Mouse (Mus musculus) urinary bladder, postnatal 36 days (tissue): ENCODE measurements at regions not wholly inside any gene's neighbourhood (a gene's known extent, or its start where the extent isn't known, plus 50 kb on each side); places are given as distances from the start of the nearest gene placed in this dataset.
"Not testable (repeated sequence)": the region's sequence is repeated elsewhere in the genome, so short reads cannot be mapped to it uniquely, and the experiment has no call there.

Experiments used
- DNase-seq, 2 experiments: peaks; one replicate each; pipeline ENCODE4 v3.0.0; 2022; ENCODE audit warnings: low spot score in 2 of 2, mixed read lengths in 1 of 2

- DNase-seq = no peak
These were observed 264.9 kb upstream of the Pum3 start for GRCm38 (mm10) chr19:27694478-27694877.

DNA sequence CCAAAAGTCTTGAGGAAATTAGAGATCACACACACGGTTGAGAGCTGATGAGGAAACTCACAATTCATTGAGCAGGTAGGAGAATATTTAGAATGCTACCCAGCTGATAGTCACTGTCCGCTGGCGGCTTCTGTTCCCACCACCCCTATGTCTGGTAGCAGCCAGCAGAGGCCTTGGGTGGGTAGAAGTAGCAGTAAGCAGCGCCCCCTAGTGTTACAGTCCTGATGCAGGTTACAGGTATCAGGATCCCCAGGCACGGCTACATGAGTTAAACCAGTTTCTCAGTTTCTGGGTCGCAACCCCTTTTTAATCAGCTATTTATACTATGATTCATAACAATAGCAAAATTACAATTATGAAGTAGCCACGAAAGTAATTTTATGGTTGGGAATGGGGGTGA is 264.1 kb upstream of the Pum3 start:
- DNase-seq = no peak

DNA sequence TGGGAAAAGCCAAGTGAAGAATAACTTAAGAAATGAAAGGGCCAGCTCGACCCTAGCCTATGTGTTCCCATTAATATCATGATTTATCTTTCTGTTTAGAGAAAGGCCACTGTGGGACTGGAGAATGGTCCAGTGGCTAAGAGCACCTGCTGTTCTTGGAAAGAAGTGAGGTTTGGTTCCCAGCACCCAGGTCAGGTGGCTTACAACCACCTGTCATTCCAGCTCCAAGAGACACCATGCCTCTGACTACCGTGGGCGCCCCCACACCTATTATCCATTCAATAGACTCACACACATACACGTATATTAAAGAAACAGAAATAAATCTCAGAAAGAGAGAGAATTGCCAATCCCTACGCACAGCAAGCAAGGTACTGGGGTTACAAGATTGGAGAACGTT is 263.3 kb upstream of the Pum3 start:
- no peak for DNase-seq

- no peak for DNase-seq
These were observed 253.8 kb upstream of the Pum3 start for GRCm38 (mm10) chr19:27683426-27683825.

GRCm38 (mm10) chr19:27679427-27679826 is 249.8 kb upstream of the Pum3 start:
- no peak for DNase-seq

DNA sequence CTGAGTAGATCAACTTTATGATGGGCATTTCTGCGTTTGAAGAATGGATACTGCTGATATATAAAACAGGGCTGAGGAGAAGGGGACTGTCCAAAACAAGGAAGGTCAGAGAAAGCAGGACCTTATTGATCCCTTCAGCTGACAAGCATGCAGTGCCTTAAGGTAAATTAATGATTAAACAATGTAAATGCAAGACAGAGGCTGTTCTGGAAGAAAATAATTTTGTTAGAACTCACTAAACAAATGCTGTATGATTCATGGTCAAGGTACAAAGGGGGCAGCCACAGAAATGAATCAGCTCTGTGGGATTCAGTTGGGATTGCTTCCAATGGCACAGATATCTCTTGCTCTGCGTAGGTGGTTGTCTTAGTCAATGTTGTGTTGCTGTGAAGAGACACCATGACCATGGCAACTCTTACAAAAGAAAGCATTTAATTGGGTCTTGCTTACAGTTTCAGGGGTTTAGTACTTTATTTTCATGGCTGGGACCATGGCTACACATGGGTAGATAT is 243.1 kb upstream of the Pum3 start:
- DNase-seq = no peak

DNA sequence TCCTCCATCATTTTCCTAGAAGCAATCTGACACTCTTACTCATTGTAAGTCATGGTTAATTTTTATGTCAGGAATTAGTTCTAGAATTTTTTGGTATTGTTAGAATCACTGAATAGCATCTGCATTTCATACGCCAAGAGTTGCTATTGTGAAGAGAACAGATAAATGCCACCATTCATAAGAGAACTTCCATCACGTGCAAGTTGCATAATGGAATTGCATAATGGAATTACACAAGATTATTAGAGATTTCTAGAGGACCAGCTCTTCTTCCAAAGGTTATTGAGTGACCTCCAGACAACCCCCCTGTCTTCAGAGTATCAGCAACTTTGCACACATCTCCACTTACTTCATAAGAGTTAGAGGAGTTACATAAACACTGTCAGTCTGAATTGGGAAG is 233.7 kb upstream of the Pum3 start:
- no peak for DNase-seq

DNA sequence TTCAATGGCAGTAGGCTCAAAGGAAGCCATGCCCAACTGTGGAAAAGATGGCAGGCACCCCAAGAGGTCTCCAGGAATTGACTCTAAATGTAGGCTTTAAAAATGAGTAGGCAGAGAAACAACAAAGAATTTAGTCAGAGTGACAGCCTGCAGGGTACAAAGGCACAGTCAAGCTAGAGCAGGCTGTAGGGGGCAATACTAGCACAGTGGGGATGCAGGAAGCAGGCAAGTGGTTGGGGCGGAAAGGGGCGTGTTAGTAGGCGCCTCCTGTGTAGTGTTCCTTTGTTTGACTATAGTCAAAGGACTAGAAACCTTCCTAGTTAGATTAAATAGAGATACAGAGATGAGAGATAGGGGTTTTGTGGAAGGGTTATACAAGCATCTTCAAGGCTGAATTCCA is 211.4 kb upstream of the Pum3 start:
- DNase-seq = no peak

DNA sequence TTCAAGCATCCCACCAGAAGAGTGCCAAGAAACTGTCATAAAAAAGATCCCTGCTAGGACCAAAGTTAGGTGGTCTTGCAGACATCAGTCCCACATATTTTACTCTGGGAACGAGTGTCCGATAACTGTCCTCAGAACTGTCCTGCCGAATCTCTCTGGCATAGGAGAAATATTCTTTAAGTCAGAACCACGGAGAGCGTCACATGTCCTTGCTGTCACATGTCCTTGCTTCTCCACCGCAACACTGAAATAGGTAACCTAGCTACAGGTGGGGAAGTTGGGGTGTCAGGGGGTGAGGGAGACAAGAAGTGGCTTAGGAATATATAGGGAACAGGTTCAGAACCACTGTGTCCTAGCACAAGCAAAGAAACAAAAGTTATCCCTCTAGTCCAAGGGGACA is 203.5 kb upstream of the Pum3 start:
- no peak for DNase-seq

DNA sequence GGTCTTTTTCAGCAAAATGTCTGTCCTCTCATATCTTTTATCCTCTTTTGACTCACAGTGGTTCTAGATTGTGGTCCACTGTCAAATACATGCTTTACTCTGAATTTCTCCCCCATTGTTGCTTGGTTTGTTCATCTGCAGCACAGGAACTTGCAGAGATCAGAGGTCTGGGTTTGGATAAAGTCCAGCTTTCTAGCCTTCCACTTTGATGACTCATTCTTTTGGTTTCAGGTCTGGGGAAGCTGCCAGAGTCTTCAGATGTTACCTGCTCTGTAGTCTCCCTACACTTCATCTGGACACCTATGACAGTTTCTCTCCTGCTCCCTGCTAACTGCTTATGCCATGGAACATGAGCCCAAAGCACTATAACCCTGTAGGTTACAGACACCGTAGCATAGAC is 198.0 kb upstream of the Pum3 start:
- DNase-seq = no peak

DNA sequence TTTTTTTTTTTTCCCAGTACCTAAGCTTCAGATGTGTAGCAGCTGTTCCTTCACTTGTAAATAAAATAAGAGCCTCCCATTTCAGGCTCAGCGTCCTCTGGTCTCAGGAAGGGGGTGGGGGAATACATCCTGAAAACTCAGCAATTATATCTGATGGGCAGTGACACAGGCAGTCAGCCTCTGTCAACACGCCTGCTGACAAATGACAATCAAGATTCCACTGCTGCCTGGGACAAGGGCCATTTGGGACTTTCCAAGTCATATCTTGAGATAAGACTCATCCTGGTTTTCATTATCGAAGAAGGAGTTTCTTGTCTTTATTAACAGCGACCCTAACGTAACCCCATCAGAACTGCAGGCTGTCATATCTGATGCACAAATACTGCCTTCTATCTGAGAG is 187.9 kb upstream of the Pum3 start:
- no peak for DNase-seq

DNA sequence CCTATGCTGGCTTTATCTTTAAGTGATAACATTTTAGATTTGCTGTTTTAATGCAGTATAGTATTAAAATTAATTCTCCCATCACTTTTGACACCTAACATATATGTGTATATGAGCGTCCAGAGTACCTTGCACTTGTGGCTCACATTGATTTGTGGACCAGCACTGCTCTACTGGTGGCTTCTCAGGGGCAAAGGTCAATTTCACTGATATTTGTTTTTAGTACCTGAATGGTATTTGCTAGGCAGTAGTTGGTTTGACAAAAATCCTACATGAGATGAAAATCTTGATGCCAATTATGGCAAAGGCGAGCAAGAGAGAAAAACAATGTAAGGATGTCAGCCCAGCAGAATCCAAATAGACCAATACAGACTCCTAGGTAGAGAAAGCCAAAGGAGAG is 177.3 kb upstream of the Pum3 start:
- no peak for DNase-seq

- no peak for DNase-seq
These were observed 173.7 kb upstream of the Pum3 start for GRCm38 (mm10) chr19:27603296-27603695.

- DNase-seq = no peak
These were observed 171.9 kb upstream of the Pum3 start for GRCm38 (mm10) chr19:27601551-27601950.

DNA sequence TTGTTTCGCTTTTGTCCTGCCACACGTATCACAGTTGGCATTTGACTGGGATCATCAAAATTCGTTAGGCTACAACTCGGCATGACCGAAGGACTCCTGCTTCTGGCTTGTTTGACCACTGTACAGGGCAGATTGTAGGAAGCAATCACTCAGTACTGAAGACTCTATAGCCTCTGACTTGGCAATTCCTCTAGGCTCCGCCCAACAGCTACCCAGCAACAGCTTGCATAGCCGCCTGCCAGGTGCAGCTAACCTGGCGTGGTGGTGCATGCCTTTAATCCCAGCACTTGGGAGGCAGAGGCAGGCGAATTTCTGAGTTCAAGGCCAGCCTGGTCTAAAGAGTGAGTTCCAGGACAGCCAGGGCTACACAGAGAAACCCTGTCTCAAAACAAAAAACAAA is 170.8 kb upstream of the Pum3 start:
- not testable (repeated sequence) for DNase-seq

GRCm38 (mm10) chr19:27599639-27600308 is 170.1 kb upstream of the Pum3 start:
- no peak for DNase-seq

- DNase-seq = no peak
These were observed 168.7 kb upstream of the Pum3 start for GRCm38 (mm10) chr19:27598350-27598749.

GRCm38 (mm10) chr19:27585566-27585965 is 155.9 kb upstream of the Pum3 start:
- peak in 1 of 2 experiments; percentile 4 for DNase-seq

DNA sequence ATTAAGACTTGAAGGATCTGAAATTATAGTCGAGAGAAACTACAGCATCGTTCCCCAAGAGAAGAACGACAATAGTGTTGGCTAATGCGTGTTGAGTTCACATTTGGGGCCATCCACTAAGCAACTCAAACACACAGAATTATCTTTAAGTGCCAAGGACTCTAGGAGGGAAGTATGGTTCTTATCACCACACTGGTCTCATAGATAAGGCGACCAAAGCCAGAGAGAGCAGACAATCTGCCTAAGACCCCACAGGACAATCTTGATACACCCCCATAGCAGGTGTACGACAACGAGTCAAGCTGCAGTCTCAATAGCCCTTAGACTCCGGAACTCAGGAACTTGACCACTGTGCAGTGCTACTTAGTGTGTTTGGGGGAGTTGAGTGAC is 152.5 kb upstream of the Pum3 start:
- DNase-seq = no peak

DNA sequence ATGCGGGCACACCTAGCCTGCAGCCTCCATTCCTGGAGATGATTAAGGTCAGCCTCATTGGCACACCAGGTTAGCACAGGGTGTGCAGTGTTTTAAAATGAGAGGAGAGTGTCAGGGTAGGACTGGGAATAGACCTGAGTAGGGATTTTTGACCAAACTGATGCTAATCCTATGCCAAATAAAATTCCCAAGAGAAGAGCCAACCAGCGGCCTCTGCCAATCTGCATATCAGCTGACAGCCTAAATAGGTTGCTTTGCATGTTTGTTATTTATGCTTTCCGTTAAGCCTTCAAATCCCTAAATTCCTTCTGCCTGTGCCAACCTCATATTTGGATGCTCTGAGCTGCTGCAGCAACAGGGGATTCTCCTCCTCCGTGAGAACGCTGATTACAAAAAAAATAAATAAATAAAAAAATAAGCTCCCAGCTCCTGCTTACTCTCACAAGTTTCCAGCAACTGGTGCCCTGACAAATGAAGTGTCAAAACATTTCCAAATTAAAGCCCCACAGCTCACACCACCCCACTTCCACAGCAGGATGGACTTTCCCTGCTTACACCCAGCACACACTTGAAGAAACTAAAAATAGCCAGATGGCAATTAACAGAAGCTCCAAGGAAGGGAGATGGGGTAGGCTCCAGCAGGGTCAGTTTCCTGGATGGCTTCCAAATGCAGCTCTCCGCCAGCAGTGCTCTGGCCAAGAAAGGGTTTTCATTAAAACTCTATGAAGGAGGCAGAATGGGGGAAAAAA is 151.9 kb upstream of the Pum3 start:
- DNase-seq = peak in 1 of 2 experiments; percentile 12

GRCm38 (mm10) chr19:27576478-27576877 is 146.9 kb upstream of the Pum3 start:
- no peak for DNase-seq

DNA sequence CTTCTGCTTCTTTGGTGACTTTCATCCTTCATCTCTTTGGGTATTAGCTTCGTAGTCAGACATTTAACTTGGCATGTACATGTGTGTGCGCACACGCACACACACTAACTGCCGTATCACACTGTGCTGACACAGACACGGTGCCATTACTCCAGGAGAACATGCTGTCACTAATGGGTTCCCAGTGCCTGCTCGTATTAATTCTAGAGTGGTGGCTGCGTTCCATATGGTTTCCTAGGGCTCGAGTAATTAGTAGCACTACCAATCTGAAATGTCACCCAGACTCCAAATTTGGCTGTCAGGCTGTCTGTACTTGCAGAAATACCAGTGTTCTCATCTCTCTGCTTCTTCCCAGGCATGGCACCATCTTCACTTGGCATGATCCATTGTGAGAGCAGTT is 137.3 kb upstream of the Pum3 start:
- no peak for DNase-seq

- no peak for DNase-seq
These were observed 136.4 kb upstream of the Pum3 start for GRCm38 (mm10) chr19:27566060-27566459.
